Comparison of ENCODE assay signal across 8 mouse cellular contexts in the genomic region with DNA sequence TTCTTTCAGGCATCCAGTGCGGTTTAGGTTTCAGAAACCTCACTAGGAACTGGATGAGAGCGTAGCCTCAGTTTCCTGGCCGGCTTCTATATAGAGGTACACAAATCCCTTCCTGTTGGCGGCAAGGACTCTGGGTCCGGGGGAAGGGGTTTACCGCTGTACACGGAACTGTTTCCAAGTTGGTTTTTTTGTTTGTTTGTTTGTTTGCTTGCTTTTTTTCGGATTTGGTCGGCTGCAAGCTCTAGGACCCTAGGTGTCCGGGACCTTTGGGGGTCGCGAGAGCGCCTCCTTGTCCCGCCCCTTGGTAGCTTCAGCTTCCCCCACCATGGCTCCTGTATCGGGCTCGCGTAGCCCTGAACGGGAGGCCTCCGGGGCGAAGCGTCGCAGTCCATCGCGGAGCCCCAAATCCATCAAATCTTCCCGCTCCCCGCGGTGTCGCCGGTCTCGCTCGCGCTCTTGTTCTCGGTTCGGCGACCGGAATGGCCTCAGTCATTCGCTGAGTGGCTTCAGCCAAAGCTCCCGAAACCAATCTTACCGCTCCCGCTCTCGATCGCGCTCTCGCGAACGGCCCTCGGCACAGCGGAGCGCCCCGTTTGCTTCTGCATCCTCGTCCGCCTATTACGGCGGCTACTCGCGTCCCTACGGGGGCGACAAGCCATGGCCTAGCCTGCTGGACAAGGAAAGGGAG. TPM values are rescaled to one million over a fixed set of nuclear protein-coding genes. Genes with fewer than 3 reads are reported as not detected.
DNase-seq lines count a peak whose midpoint lies in the region; ATAC-seq and TF ChIP-seq lines count a peak whose summit lies in the region.

Gene Nkap, plus strand, starts transcription at position 125 of the 688 bp plus-strand sequence.

- no peak for TF ChIP-seq CTCF in testis, adult 2 months (IDR thresholded peaks at IDR 0.05; ENCODE audit: control insufficient read depth, insufficient read depth, insufficient replicate concordance, low read depth, low read length)

- no peaks in the 10 kb centered on the region for H3K9me3 ChIP-seq in forebrain, embryonic 10.5 days
- no peaks in the 10 kb centered on the region for H3K9me3 ChIP-seq in heart, embryonic 16.5 days (replicated peaks; ENCODE audit: control insufficient read depth, low read length)
- no peaks in the 10 kb centered on the region for H3K9me3 ChIP-seq in liver, embryonic 16.5 days (replicated peaks; ENCODE audit: control insufficient read depth, low read length)
- no peaks in the 10 kb centered on the region for H3K9me3 ChIP-seq in neural tube, embryonic 13.5 days

- peaks cover 8% of the 10 kb centered on the region for H3K36me3 ChIP-seq in forebrain, embryonic 10.5 days (replicated peaks)
- H3K36me3 ChIP-seq in heart, embryonic 16.5 days (ENCODE audit: control insufficient read depth, insufficient read depth): no peaks in the 10 kb centered on the region
- no peaks in the 10 kb centered on the region for H3K36me3 ChIP-seq in liver, embryonic 16.5 days (ENCODE audit: control insufficient read depth, insufficient read depth)
- no peaks in the 10 kb centered on the region for H3K36me3 ChIP-seq in neural tube, embryonic 13.5 days
- no peaks in the 10 kb centered on the region for H3K36me3 ChIP-seq in testis, adult 2 months (ENCODE audit: control insufficient read depth, insufficient read depth, low read length)

- peak within 1 kb of the TSS; percentile 91 for H3K27ac ChIP-seq in forebrain, embryonic 10.5 days
- H3K27ac ChIP-seq in heart, embryonic 16.5 days (ENCODE audit: low read length): peak within 1 kb of the TSS; percentile 49
- peak within 1 kb of the TSS; percentile 69 for H3K27ac ChIP-seq in liver, embryonic 16.5 days (ENCODE audit: low read length)
- peak within 1 kb of the TSS; percentile 71 for H3K27ac ChIP-seq in neural tube, embryonic 13.5 days (replicated peaks)
- peak within 1 kb of the TSS; percentile 66; the same call in 1 of the 2 replicates for H3K27ac ChIP-seq in testis, adult 2 months (ENCODE audit: control insufficient read depth, insufficient read depth, low read depth, low read length)

- H3K27me3 ChIP-seq in forebrain, embryonic 10.5 days (ENCODE audit: poor library complexity, severe bottlenecking): no peaks in the 10 kb centered on the region
- no peaks in the 10 kb centered on the region; the same call in 1 of the 2 replicates for H3K27me3 ChIP-seq in heart, embryonic 16.5 days (ENCODE audit: control insufficient read depth, insufficient read depth, low read length)
- H3K27me3 ChIP-seq in liver, embryonic 16.5 days (ENCODE audit: control insufficient read depth, insufficient read depth, low read depth, low read length): no peaks in the 10 kb centered on the region
- no peaks in the 10 kb centered on the region for H3K27me3 ChIP-seq in neural tube, embryonic 13.5 days
- H3K27me3 ChIP-seq in testis, adult 2 months (ENCODE audit: control insufficient read depth, insufficient read depth, low read length): no peaks in the 10 kb centered on the region

- H3K9ac ChIP-seq in heart, embryonic 16.5 days (ENCODE audit: low read length): peak within 1 kb of the TSS; percentile 83
- peak within 1 kb of the TSS; percentile 75 for H3K9ac ChIP-seq in liver, embryonic 16.5 days (ENCODE audit: low read depth, low read length)
- H3K9ac ChIP-seq in neural tube, embryonic 13.5 days: peak within 1 kb of the TSS; percentile 86

- peak within 1 kb of the TSS; percentile 69 for H3K4me2 ChIP-seq in heart, embryonic 16.5 days (ENCODE audit: low read depth, low read length)
- peak within 1 kb of the TSS; percentile 62 for H3K4me2 ChIP-seq in liver, embryonic 16.5 days (ENCODE audit: low read depth, low read length)
- H3K4me2 ChIP-seq in neural tube, embryonic 13.5 days: peak within 1 kb of the TSS; percentile 65

- peak; percentile 65 to 71 for DNase-seq in CD8-positive naive resting alpha-beta T cell, adult 2 months (ENCODE audit: low read depth in 2 of 2, low spot score in 2 of 2)
- peak; percentile 65 for DNase-seq in c-Kit-positive CD71-negative TER-119-negative erythroid progenitor cells, embryonic 14.5 days (ENCODE audit: low read depth)
- DNase-seq in forebrain, embryonic 10.5 days (ENCODE audit: extremely low spot score, low spot score): peak; percentile 58
- DNase-seq in kidney, postnatal 36 days: peak; percentile 76 to 82

- peak within 1 kb of the TSS; percentile 70 for H3K4me3 ChIP-seq in forebrain, embryonic 10.5 days
- peak within 1 kb of the TSS; percentile 68 for H3K4me3 ChIP-seq in heart, embryonic 16.5 days (ENCODE audit: low read length)
- H3K4me3 ChIP-seq in liver, embryonic 16.5 days (ENCODE audit: low read depth, low read length): peak within 1 kb of the TSS; percentile 77
- peak within 1 kb of the TSS; percentile 66 for H3K4me3 ChIP-seq in neural tube, embryonic 13.5 days
- H3K4me3 ChIP-seq in testis, adult 2 months (ENCODE audit: control insufficient read depth, low read depth, low read length): peak within 1 kb of the TSS; percentile 92

- whole genome bisulfite sequencing in forebrain, embryonic 10.5 days: 16% methylated on average over 57 of the region's 58 CpGs
- WGBS in heart, embryonic 16.5 days: 11% methylated on average over 55 of the region's 58 CpGs
- WGBS in liver, embryonic 16.5 days (ENCODE audit: insufficient replicate concordance): 14% methylated on average over 57 of the region's 58 CpGs
- 21% methylated on average over 50 of the region's 58 CpGs for WGBS in neural tube, embryonic 13.5 days

- TF ChIP-seq POLR2A in testis, adult 2 months (IDR thresholded peaks at IDR 0.05; ENCODE audit: control insufficient read depth, low read depth, low read length): no peak

- ATAC-seq in heart, embryonic 16.5 days (replicated peaks; ENCODE audit: extremely low read depth, insufficient read depth, low FRiP score): peak; percentile 78
- peak; percentile 89 for ATAC-seq in liver, embryonic 16.5 days (ENCODE audit: low read depth)
- peak; percentile 88 for ATAC-seq in neural tube, embryonic 13.5 days (ENCODE audit: low read depth)

- H3K4me1 ChIP-seq in forebrain, embryonic 10.5 days: peaks cover 12% of the 10 kb centered on the region
- H3K4me1 ChIP-seq in heart, embryonic 16.5 days (ENCODE audit: control insufficient read depth, insufficient read depth, low read length): 0 out of 2 replicates have a peak, but pooled peaks cover 2% of the 10 kb centered on the region
- no peaks in the 10 kb centered on the region; the same call in 1 of the 2 replicates for H3K4me1 ChIP-seq in liver, embryonic 16.5 days (ENCODE audit: control insufficient read depth, low read depth, low read length)
- peaks cover 13% of the 10 kb centered on the region for H3K4me1 ChIP-seq in neural tube, embryonic 13.5 days (replicated peaks)
- no peaks in the 10 kb centered on the region for H3K4me1 ChIP-seq in testis, adult 2 months (ENCODE audit: control insufficient read depth, insufficient read depth, low read length)

RNA-seq across cellular contexts. Expression of gene Nkap, which starts in this region (rescaled TPM):
- polyA plus RNA-seq in forebrain, embryonic 10.5 days (2016; fragmentation: Nextera tagmentation; extraction: Ambion mirVana): 19.6 and 21.2 TPM in 2 replicates
- polyA plus RNA-seq in heart, embryonic 16.5 days (2015; fragmentation: Nextera tagmentation; extraction: Ambion mirVana): 10.3 and 13.2 TPM in 2 replicates
- 5.1 and 5.4 TPM in 2 replicates for polyA plus RNA-seq in liver, embryonic 16.5 days (2015; fragmentation: Nextera tagmentation; extraction: Ambion mirVana)
- 22.8 and 23.0 TPM in 2 replicates for polyA plus RNA-seq in neural tube, embryonic 13.5 days (2015; fragmentation: Nextera tagmentation; extraction: Ambion mirVana)
- 0.22 and 0.41 TPM in 2 replicates for polyA plus RNA-seq in testis, adult 2 months (2012; rRNA removed)

Comparison
In these comparisons a context has a peak if more than half of its experiments do, and no peak if none do; other contexts are left out.
1. Peak in every context shown above with its lines: DNase-seq, ATAC-seq, H3K4me3 ChIP-seq and H3K27ac ChIP-seq.